Mouse (Mus musculus) brain, embryonic 14.5 days (tissue): Measurements from ENCODE around the gene Sumo1.

ENCODE experiments used
- CTCF ChIP-seq: fragments of 200-500 bp; IDR thresholded peaks from 2 replicates; pipeline ENCODE4 v1.5.1; 2012; ENCODE audit warnings: inconsistent platforms, mild to moderate bottlenecking, moderate library complexity, borderline replicate concordance; ENCODE audit not compliant: insufficient read depth, insufficient read length; ENCODE audit errors: extremely low read depth
- POLR2A ChIP-seq: fragments of 200-500 bp; IDR thresholded peaks from 2 replicates; pipeline ENCODE4 v1.6.1; 2012; ENCODE audit warnings: mild to moderate bottlenecking, inconsistent platforms, borderline replicate concordance; ENCODE audit not compliant: poor library complexity, insufficient read depth, insufficient read length, severe bottlenecking; ENCODE audit errors: extremely low read depth

- TF ChIP-seq POLR2A (no peak), CTCF (no peak)
Measured at GRCm38 (mm10) chr1:59629194-59629593, 41.4 kb downstream of the Sumo1 start.
